Mouse (Mus musculus): ENCODE results near the gene Ednra. TPM values are rescaled to one million over a fixed set of nuclear protein-coding genes. Genes with fewer than 3 reads are reported as not detected.

Ednra gene
- polyA plus RNA-seq, 1 experiment, result 14.9 TPM

DNA sequence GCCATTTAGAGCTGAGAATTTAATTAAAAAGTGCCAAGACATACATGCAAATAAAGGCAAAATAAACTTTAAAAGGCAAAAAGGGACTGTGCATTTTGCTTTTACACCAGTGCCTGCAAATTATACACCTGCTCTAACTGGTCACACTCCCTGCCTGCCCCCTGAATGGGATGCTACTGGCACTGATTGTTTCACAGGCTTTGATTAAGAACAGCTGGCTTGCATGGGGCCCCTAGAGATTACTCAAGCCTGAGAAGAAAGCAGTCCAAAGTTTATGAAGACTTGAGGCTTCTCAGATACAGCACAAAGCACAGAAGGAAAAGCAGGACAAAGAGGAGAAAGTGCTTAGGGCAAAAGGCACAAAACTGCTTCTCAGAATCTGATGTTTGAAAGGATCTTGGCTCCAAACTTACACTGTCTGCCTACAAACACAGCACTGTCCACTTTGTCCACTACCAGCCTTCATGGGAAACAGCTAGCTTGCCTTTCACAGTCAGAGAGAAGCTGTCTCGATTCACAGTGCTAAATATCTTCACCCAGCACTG, 73.5 kb downstream of the Ednra start:
- DNase-seq (ENCODE audit: low read depth), result no peak

- no peak for DNase-seq (ENCODE audit: low read depth)
These were observed 84.0 kb downstream of the Ednra start for GRCm38 (mm10) chr8:77640093-77640839.

DNA sequence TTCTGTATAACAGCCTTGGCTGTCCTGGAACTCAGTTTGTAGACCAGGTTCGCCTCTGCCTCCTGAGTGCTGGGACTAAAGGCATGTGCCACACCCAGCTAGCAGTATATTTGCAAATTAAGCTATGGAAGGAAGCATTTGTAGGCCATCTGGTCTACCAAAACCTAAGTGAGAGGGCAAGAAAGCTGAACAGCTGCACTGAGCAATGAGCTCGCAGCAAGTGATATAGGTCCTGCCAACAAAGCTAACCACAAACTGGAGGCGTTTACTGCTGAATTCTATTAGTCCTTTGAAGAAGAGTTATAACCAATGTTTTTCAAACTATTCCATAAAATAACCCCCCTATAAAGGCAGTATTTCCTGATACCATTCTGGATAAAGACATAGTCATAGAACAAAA, 86.7 kb downstream of the Ednra start:
- no peak for DNase-seq (ENCODE audit: low read depth)

- no peak for DNase-seq (ENCODE audit: low read depth)
These were observed 90.2 kb downstream of the Ednra start for GRCm38 (mm10) chr8:77634035-77634434.

- no peak for DNase-seq (ENCODE audit: low read depth)
These were observed 91.1 kb downstream of the Ednra start for GRCm38 (mm10) chr8:77633211-77633610.

DNA sequence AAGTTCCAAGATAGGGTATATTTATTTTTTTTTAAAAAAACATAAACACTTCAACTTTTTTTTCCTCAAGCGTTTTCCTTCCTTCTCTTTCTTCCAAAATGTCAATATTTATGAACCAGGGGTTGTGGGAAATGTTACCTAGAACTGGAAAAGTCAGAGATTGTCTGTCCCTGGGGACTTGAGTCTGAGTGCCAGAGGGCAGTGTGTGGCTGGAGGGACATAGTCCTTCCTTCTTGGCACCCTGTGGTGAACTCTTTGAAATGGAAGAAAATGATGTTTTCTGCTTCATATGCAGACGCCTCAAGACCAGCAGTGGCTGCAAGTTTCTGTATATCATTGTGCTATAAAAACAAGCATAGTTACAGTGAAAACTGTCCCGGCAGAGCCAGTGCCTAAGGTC, 93.6 kb downstream of the Ednra start:
- DNase-seq (ENCODE audit: low read depth), result no peak

DNA sequence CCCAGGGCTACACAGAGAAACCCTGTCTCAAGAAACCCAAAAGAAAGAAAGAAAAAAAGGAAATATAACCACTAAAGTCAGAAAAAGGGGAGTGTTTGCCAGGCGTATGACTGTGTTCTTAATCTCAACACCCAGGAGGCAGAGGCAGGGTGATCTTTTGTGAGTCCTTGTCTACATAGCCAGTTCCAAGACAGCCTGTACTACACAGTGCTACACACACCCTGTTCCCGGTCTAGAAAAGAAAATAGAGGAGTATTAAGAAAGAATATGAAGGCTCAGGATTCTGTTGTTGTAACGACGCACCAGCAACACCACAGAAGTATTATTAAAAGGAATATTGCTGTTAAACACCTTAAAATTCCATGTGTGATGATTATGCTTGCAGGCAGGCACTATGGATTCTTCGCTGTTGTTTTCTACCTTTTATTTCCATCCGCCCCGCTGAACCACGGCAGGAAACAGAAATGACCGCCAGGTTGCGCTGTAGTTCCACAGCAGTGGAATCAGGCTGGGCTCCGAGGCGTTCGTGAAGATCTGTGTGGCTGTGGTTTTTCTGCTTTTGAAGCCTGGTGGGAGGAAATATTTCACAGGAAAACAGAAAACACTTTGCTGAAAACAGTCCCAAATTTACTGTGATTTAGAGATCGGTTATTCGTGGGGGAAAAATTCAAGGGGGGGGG, 94.3 kb downstream of the Ednra start:
- peak; percentile 19 for DNase-seq (ENCODE audit: low read depth)

DNA sequence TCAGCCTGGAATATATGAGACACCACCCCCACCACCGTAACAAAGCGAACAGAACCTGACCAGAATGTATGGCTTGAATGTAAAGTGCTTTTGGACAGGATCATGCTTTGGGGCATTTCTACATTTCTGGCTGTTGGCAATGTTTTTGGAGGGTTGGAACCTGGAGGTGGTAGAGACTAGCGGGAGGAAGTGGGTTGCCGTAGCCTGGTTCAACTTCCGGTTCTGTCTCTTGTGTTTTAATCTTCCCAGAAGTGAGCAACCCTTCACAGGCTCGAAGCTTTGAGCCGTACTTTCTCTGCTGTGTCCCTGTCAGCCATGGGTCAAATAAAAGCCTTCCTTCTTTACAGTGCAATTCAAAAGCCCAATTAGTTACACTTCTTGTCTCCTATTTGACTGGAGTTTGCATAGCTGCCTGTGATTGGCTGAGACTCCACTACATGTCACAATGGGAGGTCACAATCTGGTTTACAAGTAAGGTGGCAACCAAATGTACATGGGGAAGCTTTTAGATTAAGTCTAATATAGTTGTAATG, 100.5 kb downstream of the Ednra start:
- DNase-seq (ENCODE audit: low read depth), result no peak

- DNase-seq (ENCODE audit: low read depth), result no peak
These were observed 106.3 kb downstream of the Ednra start for GRCm38 (mm10) chr8:77617916-77618315.

Other genes with a start within 250 kb of the Ednra start
- 7.6 and 9.0 TPM in 2 replicates for gene Arhgap10, start 206.5 kb downstream of the Ednra start, polyA plus RNA-seq (2012; rRNA removed)
- 10.1 and 10.7 TPM in 2 replicates for gene Prmt9, start 175.1 kb downstream of the Ednra start, polyA plus RNA-seq (2012; rRNA removed)
- 12.6 and 12.7 TPM in 2 replicates for gene Tmem184c, start 113.8 kb downstream of the Ednra start, polyA plus RNA-seq (2012; rRNA removed)